Mouse (Mus musculus) left cerebral cortex, postnatal 36 days (tissue): ENCODE measurements around the gene Susd3. TPM values are rescaled to one million over a fixed set of nuclear protein-coding genes. Genes with fewer than 3 reads are reported as not detected.

Source experiments
- DNase-seq, 2 experiments: peaks; one replicate each; pipeline ENCODE4 v3.0.0; 2021 to 2022; ENCODE audit warnings: low spot score in 2 of 2, mixed read lengths in 1 of 2
- intact Hi-C: fragments of 180-260 bp; cut with DNase I; formaldehyde crosslinking; loops from one replicate; pipeline ENCODE4 v1.15.1; 2025
- total RNA-seq, 2 experiments: library from RNA; stranded (reverse); gene quantifications; 2 replicates each; pipeline ENCODE4 v1.2.3; 2021

Susd3 gene
- total RNA-seq: 1 to 10 TPM; 2.4 to 2.7 TPM

DNA sequence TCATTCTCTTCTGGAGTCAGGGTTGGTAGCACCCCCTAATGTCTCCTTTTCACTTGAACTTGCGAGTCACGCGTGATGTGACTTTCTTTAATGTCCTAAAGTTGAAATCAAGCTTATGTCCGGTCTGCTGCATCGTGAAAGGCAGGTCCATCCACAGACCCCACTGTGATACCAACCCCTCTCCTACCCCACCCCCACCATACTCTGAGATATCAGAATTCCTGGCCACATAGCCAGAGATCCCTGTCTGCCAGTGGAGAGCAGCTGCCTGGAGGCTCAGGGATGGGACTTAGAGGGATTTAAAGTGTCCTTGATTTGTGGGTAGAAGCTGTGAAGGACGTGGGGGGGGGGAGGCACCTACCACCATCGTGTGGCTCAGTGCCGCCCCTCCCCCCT, at the start of gene Susd3:
Susd3 (minus strand) TSS at position 240 of the 396 bp plus-strand sequence.
- intact Hi-C loops: no loop called here
- no peak for DNase-seq

DNA sequence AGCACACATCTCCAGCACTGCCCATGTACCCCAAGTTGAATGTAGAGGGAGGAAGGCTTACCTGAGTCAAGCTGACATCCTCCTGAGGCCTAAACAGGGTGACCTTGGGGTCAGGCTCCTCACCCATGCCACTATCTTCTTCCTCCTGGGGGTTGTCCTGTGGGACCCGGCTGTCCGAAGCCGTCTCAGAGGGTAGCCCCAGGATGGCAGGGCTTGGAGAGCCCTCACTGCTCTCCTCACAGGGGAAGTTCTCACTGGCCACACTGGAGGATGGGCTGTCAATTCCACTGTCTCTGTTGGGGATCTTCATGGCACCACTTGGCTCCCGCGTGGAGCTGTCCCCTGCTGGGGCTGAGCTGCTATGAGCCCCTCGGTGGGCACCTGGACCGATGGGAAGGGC, 47.8 kb upstream of the Susd3 start:
- no peak for DNase-seq
- intact Hi-C loops: no loop called here

DNA sequence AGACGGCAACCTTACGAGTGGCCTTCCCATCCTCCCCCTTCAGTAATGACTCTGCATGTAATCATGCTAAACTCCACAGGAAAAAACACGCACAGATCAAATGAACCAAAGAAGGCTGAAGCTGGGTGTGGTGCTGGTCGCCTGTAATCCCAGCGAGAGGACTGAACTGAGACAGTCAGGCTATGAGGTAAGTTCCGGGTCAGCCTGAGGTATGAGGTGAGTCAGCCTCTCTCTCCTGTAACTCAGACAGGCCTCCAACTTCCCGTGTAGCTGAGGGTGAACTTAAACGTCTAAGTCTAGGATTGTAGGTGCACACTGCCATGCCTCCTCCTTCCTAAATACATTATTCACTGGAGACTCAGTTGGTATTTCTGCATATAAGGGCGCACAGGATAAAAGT, 45.6 kb upstream of the Susd3 start:
- intact Hi-C loops: no loop called here
- no peak for DNase-seq

DNA sequence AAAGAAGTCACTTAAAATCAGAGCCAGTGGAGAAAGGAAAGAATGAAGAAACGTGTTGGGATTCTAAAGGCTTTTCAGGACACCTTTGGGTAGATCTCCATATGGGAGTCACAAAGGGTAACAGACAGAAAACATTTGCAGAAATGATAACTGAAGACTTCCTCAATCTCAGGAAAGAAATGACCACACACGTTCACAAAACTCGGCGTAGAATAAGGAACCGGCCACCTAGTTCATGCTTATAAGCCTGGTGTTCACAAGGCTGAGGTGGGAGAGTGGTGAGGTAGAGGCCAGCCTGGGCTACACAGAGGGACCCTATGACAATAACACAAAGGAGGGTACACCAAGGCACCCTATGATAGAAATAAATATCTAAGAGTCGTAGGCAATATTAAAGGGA, 43.4 kb upstream of the Susd3 start:
- intact Hi-C loops: no loop called here
- no peak for DNase-seq

DNA sequence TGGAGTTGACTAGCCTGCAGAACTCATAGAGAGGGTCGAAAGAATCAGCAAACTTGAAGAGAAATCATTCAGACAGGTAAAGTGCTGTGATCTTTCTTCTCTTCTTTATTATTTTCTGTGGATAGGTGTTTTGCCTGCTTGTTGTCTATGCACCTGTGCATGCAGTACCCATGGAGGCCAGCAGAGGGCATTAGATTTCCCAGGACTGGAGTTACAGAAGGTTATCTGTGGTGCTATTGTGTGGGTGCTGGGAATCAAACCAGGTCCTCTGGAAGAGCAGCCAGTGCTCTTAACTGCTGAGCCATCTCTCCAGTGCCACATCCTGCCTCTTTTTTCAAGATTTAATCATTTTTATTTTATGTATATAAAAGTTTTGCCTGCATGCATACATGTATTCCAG, 42.9 kb upstream of the Susd3 start:
- intact Hi-C loops: no loop called here
- DNase-seq: no peak

DNA sequence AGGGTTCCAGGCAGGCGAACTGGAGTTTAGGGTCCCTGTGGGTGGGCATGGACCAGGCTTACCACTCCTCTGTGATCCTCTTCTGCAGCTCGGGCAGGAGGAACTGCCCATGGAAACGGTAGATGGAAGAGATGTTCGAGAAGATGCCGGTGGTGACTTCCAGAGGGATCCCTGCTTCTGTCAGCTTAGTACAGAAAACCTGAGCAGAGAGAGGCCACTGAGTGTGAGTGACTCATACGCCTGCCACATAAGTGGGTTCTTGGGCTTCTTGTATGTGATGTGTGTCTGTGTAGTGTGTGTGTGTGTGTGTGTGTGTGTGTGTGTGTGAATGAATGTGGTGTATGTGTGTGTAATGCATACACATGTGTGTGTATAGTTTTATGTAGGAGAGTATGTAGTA, 38.7 kb upstream of the Susd3 start:
- intact Hi-C loops: no loop called here
- DNase-seq: no peak

DNA sequence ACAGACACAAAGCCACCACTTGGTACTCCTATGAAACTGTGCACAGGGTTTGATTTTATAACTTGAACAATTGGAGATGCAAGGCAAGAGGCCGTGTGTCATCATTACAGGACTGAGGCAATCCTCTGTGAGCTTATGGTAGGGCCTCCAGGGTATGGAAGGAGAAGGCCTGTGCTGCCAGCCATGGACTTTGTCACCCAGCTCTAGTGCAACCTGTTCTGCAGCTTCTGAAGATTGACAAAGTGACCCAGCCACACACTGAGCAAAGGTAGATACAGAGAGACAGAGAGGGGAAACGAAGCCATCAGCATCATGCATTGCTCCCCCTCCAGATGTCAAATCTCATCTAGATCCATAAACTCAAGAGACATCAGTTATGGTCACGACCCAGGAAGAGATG, 38.2 kb upstream of the Susd3 start:
- no peak for DNase-seq
- intact Hi-C loops: no loop called here

DNA sequence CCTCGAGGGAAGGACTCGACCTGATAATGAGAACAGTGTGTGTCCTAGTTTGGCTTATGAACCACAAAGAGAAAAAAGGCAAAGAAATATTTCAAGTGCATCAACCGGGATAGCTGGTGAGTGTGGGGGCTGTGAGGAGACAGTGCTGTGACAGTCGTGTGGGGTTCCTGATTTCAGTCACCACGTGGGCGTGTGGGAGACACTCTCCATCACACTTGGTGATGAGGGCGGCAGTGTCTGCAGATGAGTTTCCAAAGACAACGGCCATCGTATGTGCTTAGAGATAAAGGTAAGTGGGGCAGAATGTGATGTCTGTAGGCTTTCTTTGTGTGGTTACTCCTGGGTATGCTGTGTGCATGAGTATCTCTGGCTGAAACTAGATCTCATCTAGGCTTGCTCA, 35.2 kb upstream of the Susd3 start:
- DNase-seq: peak in 1 of 2 experiments; percentile 31
- intact Hi-C loops: no loop called here

DNA sequence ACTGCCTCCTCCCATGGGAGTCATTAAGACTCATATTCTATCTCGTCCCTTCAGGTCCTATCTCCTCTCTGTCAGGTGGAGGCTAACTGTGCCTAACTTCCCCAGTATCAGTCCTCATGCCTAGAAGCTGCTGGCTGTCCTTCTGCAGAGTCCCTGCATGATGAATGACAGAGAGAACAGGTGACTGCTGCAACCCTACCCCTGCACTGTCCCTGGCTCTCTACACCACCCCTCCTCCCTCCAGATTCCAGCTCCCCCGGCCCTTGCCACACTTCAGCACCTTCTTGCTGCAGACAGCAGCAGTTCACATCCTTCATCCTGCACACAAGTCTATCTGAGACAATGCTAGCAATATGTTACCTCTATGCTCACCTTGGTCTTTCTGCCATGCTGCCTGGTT, 33.7 kb upstream of the Susd3 start:
- DNase-seq: no peak
- intact Hi-C loops: no loop called here

DNA sequence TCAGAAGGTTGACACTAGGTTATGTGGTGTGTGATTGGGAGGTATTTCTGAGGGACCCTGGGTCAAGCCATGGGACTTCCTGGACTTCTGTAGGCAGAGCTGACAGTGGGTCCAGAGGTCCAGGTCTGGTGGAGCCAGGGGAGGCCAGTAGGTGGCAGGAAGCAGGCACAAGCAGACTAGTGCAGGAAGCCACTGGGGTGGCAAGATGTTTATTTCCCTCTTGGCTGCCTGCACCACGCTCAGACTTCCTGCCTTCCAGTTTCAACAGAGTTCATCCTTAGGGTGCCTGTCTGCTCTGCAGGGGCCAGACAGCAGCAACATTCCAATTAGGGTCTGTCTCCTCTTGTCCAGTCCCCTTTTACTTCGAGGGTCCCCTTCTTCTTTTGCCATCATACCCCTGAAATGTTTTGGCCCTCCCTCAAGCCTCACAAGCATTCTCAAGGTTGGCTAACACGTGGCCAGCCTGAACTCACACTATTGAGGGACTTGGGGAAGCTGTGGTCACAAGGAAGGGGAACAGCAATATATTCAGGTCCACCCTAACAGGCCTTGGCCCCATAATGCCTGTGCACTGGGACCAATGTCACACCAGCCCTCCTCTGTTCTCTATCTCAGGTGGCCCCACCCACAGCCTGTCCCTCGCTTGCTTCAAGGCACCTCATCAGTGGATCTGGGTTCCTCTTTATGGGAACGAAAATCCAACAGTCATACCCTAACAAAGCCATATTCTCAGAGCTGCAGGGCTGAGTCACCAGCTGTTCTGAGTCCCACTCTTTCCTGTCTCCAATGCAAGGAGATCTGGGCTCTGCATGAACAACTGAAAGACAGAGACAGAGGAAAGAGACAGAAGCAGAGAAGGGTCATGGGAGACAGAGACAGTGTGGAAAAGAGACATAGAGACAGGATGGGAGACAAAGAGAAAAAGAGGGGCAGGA, 23.6 kb upstream of the Susd3 start:
- intact Hi-C loops: no loop called here
- DNase-seq: peak in 1 of 2 experiments; percentile 9

DNA sequence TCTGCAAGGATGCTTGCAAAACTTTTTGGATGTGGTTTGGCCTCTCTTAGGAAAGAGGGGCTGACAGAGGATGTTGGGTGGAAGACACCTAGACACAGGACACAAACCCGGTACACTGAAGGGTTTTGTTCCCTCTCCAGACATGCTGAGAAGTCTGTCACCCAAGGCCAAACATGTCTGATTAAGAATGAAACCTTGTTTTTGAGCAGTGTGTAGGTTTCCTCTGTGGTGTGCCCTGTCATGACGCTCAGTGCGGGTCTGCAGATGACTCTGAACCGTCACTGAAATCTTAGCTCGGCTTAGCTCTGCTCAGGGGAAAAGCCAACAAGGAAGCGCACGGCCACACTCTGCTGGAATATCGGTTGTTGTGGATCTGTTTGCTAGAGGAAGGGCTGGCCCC, 22.0 kb upstream of the Susd3 start:
- intact Hi-C loops: no loop called here

DNA sequence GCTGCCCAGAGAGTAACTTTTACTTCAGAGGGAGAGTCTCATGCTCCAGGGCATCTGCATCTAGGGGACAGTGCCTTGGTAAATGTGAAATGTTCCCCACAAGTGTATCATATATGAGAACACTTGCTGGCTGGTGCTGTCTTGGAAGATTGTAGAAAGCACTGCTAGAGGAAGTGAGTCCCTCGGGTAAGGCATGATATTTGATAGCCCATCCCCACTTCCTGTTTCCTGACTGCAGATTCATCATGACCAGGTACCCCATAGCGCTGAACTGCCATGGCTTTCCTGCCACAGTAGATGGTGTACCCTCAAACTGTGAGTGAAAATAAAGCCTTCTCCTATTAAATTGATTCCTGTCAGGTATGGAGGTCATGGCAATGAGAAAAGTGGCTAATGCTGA, 19.1 kb upstream of the Susd3 start:
- intact Hi-C loops: no loop called here
- no peak for DNase-seq

More for the DNA sequence above, 22.0 kb upstream of the Susd3 start:
- DNase-seq: no peak

DNA sequence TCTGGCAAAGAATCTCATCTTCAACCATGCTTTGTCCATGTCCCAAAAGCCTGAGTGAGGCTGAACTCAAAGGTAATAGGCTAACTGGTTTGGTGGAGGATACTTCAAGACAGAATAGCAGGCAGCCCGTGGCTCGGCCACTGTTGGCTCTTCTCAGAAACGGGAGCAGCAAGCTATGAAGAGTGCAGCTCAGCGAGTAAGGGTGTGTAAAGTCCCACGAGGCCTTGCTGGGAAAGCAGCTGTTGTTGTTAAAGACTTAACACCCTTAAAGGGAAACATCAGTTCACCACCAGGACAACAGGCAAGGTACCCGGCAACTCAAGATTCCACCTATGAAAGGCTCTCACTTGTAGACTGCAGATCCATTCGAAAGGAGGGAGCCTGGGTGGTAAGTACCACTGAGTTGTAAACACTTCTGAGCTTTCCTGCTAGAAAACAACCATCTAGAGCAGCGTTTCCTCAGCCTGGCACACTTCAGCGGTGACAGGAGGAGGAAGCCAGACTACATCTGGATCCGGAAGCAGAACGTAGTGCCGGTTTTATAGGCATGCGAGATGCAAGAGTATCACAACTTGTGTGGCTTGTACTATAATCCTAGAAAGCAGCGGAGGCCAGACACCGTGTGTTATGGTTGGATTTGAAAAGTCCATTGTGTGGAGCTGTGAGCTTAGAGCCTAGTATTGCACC, 11.7 kb upstream of the Susd3 start:
- intact Hi-C loops: no loop called here
- DNase-seq: no peak

DNA sequence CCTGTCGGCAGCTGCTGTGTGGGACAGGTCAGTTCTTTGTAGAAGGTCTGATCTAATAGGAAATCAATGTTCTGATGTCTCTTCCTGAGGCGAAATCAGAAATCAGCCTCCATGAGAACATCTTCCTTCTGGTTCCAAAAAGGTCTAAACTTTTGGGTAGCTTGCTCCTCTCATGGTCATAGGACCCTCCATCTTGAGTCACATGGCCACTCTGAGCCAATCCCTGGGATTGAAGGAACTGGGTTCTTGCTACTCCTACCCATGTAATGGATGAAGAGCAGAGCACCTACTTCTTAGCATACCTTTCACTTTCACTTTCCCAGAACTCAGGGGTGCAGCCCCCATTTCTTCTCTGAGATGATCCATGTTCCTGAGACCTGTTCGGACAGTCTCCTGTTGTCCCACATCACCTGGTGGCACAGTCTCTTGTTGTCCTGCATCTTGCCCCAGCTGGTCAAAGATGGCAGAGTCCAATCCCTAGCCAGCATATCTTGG, 9.4 kb upstream of the Susd3 start:
- no peak for DNase-seq
- intact Hi-C loops: no loop called here

DNA sequence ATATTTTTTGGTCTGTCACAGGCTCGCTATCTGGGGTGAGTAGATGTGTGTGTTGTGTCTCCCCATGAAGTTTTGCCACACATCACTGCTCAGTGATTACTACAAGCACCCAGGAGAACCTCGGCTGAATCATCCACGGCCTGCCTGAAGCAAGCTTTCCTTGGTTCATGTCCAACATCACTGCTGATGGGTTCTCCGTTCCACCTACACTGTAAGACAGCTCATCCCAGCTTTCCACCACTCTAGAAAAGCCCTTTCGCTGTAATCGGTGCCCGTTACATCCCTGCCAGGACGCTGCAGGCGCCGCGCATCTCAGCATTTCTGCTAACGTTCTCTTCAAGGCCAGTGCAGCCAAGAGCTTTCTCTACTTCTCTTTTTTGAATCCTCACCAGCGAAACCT, 4.2 kb upstream of the Susd3 start:
- DNase-seq: peak; percentile 30 to 37
- intact Hi-C loops: no loop called here

DNA sequence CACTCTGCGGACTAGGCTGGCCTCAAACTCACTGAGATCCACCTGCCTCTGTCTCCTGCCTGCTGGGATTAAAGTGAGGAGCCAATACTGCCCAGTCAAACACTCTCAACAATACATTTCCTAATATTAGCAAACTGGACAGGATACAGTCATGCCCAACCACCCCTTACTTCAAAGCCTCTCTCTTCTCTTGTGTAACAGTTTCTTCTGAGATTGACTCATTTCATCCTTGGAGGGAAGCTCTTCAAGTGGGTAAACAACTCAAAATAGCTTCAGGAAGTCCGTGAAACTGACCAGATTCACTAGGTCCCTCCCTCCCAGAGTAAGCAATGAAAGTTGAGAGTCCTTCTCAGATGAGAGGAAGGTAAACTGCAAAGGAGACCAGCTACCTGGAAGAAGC, 3.6 kb upstream of the Susd3 start:
- no peak for DNase-seq
- intact Hi-C loops: no loop called here

DNA sequence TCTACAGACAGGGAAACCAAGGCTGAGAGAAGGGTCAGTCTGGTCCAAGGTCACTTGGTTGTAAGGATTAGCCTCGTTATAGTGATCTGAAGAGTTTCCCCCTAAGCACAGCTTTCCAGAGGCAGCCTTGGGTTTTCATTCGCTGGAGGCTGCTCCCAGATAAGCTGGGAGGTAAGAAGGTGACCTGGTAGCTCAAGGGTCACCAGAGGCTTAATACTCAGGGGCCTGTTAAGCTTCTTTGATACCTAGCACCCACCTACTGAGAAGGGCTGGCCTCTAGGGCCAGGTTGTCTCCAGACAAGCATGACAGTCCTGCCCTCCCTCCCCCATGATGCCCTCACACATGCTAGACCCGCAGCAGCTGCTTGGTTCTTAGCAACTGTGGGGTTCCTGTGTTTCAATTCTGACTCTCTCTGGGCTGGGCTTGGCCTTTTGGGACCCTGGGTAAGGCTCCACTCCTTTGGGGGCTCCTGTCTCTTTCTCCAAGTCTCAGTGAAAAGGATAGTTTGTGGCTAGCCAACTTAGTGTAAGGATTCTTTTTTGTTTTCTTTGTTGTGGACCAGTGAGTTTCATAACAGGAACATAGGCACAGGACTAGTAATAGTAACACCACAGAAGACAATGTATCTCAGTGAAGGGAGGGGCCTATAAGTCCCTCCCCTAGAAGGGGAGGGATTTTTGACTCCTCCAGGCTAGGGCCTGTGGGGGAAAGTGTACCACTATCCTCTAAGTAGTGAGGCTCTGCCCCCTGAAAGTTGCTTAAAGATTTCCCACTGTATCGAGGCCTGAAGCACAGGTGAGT, 2.4 kb upstream of the Susd3 start:
- no peak for DNase-seq
- intact Hi-C loops: no loop called here

DNA sequence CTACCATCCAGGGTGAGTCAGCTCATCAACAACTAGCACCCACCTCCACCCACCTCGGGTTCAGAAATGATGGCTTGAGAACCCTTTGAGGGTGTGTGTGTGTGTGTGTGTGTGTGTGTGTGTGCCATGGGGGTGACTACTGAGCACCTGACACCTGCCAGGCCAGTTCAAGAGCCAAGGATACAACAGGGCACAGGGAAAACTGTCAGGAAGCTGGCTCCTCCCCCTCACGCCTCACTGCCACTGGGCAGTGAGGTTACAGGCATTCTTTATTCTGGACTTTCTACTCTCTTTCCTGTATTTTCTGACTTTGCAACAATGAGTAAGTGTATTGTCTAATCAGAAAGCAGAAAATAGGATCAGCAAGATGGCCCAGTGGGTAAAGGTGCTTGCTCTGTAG, 1.1 kb upstream of the Susd3 start:
- no peak for DNase-seq
- intact Hi-C loops: no loop called here

DNA sequence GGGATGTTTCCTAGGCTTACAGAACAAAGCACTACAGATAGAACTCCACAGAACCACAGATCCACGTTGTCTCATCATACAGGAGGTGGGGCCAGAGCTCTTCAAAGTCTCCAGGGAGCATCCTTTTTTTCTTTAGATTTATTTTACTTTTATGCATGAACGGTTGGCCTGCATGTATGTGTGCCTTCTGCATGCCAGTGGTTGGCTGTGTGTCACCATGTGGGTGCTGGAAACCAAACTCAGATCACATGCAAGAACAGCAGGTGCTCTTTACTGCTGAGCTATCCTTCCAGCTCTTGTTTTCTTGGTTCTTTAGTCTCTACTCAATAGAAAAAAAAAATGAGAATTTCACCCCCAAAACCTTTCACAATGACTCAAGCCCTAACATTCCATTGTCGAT, 417 bp upstream of the Susd3 start:
- intact Hi-C loops: no loop called here
- no peak for DNase-seq

DNA sequence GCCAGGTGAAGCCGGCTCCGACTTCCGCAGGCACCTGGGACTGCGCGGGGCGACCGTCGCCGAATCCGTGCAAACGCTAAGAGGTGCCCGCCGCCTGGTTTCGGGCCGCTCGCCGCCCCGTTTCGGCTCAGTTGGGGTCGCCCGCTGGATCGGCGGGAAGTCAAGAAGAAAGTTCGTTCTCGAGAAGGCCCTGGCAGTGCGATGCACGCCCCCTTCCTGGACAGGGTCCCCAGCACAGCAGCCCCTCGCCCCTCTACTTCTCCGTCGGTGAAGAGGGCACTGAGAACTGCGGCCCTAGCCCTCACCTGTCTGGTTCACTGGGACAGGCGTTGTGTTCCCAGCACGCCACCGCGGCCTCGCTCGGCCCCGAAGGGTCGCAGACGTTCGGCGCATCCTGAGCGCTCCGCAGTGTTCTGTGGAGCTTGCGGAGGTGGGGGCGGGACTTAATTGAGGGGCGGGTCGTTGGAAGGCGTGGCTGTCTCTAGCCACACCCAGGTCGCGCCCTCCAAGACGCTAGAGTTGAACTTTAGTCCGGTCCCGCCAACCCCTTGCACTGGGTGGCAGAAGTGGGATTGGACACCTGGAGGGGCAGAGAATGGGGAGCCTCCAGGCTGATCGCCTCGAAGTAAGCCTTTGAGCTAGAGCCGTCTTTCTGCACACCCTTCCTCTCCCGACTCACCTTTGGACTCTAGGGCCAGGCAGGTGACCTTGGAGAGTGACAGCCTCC, 603 bp downstream of the Susd3 start:
- DNase-seq: no peak
- intact Hi-C loops: no loop called here
